Mouse (Mus musculus) hindbrain, embryonic 15.5 days (tissue): ENCODE data around the gene Fahd2a. TPM values are rescaled to one million over a fixed set of nuclear protein-coding genes. Genes with fewer than 3 reads are reported as not detected.

Source experiments
- ATAC-seq: fragments of 200-750 bp; cut with Nextera tagmentation; 2 replicates; pipeline ENCODE4 v1.8.0; 2017; ENCODE audit warnings: low read depth, moderate number of reproducible peaks, moderate TSS enrichment; ENCODE audit not compliant: low FRiP score
- H3K27ac ChIP-seq: fragments of 300-500 bp; sonication (generic); replicated peaks from 2 replicates; pipeline ENCODE4 v1.5.1; 2015; ENCODE audit warnings: mild to moderate bottlenecking, inconsistent platforms
- H3K27me3 ChIP-seq: fragments of 300-500 bp; sonication (generic); 2 replicates; pipeline ENCODE4 v1.6.1; 2015; ENCODE audit warnings: control low read depth, inconsistent platforms
- H3K36me3 ChIP-seq: fragments of 300-500 bp; sonication (generic); 2 replicates; pipeline ENCODE4 v1.6.1; 2015; ENCODE audit warnings: control low read depth, inconsistent platforms
- H3K4me1 ChIP-seq: fragments of 300-500 bp; sonication (generic); replicated peaks from 2 replicates; pipeline ENCODE4 v1.6.1; 2015; ENCODE audit warnings: control low read depth, inconsistent platforms
- H3K4me2 ChIP-seq: fragments of 300-500 bp; sonication (generic); 2 replicates; pipeline ENCODE4 v1.6.1; 2015; ENCODE audit warnings: moderate library complexity, mild to moderate bottlenecking, inconsistent platforms
- H3K4me3 ChIP-seq: fragments of 300-500 bp; sonication (generic); 2 replicates; pipeline ENCODE4 v1.5.1; 2015; ENCODE audit warnings: mild to moderate bottlenecking, inconsistent platforms
- H3K9ac ChIP-seq: fragments of 300-500 bp; sonication (generic); 2 replicates; pipeline ENCODE4 v1.6.1; 2015; ENCODE audit warnings: inconsistent platforms
- H3K9me3 ChIP-seq: fragments of 300-500 bp; sonication (generic); 2 replicates; pipeline ENCODE4 v1.6.1; 2016; ENCODE audit warnings: control low read depth, inconsistent platforms
- WGBS: fragments of 180-500 bp; shearing (Covaris S2); methylation state at CpG from one replicate; pipeline ENCODE4 v1.1.7; 2015; 5-methylcytosine and 5-hydroxymethylcytosine counted together
- polyA plus RNA-seq: library from polyadenylated mRNA; unstranded; fragments of >200 nt; fragmentation: Nextera tagmentation; extraction: Ambion mirVana; gene quantifications from 2 replicates; pipeline ENCODE4 v1.2.1, GENCODE M21; 2015

Fahd2a gene
- polyA plus RNA-seq, 1 experiment from 2014 or later = 31.8 TPM

DNA sequence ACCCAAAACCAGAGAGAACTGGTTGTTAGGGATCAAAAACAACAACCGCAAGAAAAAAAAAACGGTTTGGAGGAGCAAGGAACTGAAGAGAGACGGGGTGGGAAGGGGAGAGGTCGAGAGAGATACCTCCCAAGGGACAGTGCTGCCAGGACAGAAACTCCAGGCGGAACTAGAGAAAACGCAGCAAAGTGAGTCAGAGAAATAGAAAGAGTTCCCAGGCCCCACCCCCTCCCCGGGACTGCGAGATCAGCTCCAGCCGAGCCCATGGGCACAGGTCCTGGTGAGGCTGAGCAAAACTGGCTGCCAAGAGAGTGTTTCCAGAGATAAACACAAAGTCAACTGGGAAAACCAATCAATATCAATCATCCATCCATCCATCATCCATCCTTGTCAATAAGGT, 17.0 kb upstream of the Fahd2a start:
- no peak for ATAC-seq
- H3K4me1 ChIP-seq = no peaks in the 10 kb centered on the region
- H3K27ac ChIP-seq = no peak overlapping the region
- no peak overlapping the region for H3K4me3 ChIP-seq
- H3K9me3 ChIP-seq = no peaks in the 10 kb centered on the region
- no peaks in the 10 kb centered on the region for H3K36me3 ChIP-seq
- WGBS = 60% methylated on average over 9 of the region's 9 CpGs
- 0 out of 2 replicates have a peak, but pooled peaks cover 2% of the 10 kb centered on the region for H3K27me3 ChIP-seq
- no peak overlapping the region for H3K4me2 ChIP-seq
- H3K9ac ChIP-seq = no peak overlapping the region

DNA sequence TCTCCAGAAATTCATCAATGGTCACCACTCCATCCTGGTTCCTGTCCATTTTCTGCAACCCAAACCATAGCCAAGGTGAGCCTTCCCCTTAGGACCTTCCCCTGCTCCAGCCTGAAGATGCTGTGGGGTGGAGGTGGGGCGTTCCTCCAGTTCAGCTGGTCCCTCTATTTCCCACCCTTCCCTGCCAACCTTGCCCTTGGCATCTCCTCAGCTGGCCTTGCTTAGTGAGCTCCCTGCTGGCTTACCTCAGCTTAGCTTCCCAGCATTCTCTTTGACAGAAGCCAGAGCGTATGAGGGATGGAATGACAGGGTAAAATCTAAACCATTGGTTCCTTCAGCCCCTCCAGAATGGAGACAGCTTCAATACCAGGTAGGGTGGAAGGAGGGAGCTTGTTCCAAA, 15.0 kb upstream of the Fahd2a start:
- 78% methylated on average over 2 of the region's 2 CpGs for WGBS
- Histone ChIP-seq H3K27ac (no peak overlapping the region), H3K4me3 (no peak overlapping the region), H3K9me3 (no peaks in the 10 kb centered on the region), H3K36me3 (no peaks in the 10 kb centered on the region), H3K9ac (no peak overlapping the region), H3K4me2 (no peak overlapping the region), H3K27me3 (0 out of 2 replicates have a peak, but pooled peaks cover 2% of the 10 kb centered on the region), H3K4me1 (no peaks in the 10 kb centered on the region)
- ATAC-seq = no peak

DNA sequence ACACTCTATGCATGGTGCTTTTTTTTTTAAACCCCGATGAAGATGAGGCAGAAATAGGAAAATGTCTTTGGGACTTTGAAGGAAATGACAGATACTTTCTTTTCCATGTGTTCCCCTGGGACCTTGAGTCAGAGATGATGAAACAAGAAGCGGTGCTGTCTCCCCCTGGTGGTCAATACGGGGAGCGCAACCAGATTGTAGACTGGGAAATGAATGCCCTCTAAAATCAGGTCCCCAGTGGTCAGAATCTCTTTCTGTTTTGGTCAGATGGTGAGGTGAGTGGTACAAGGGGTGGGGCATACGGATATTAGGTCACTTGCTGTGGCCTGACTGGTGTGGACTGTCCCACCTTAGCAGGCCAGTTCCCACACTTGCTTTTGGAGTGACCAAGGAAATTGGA, 9.4 kb upstream of the Fahd2a start:
- Histone ChIP-seq H3K9me3 (no peaks in the 10 kb centered on the region), H3K4me3 (no peak overlapping the region), H3K9ac (no peak overlapping the region), H3K27ac (no peak overlapping the region), H3K4me2 (no peak overlapping the region), H3K27me3 (peaks cover 6% of the 10 kb centered on the region), H3K4me1 (no peaks in the 10 kb centered on the region), H3K36me3 (no peaks in the 10 kb centered on the region)
- WGBS = 3% methylated on average over 5 of the region's 5 CpGs
- ATAC-seq = no peak

DNA sequence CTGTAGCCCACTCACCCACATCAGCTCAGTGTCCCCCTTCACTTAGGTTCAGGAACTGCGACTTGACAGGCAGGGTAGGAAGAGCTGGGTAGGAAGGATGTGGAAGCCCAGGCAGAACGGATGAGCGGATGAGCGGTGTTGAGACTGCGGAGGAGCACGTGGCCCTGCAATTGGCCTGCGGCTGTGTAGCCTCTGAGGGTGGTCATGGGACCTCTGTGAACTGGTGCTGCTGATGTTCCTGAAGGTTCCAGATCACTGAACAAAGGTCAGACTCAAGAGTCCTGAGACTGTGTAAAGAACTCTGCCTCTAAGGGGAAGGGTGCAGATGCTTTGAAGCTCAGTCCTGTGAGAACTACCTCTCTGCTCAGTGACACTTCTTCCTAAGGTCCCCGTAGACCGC, 8.8 kb upstream of the Fahd2a start:
- H3K4me2 ChIP-seq = no peak overlapping the region
- H3K9ac ChIP-seq = no peak overlapping the region
- ATAC-seq = no peak
- no peaks in the 10 kb centered on the region for H3K36me3 ChIP-seq
- no peak overlapping the region for H3K27ac ChIP-seq
- WGBS = 77% methylated on average over 9 of the region's 9 CpGs
- H3K4me3 ChIP-seq = no peak overlapping the region
- H3K9me3 ChIP-seq = no peaks in the 10 kb centered on the region
- no peaks in the 10 kb centered on the region for H3K4me1 ChIP-seq
- H3K27me3 ChIP-seq = peaks cover 6% of the 10 kb centered on the region

DNA sequence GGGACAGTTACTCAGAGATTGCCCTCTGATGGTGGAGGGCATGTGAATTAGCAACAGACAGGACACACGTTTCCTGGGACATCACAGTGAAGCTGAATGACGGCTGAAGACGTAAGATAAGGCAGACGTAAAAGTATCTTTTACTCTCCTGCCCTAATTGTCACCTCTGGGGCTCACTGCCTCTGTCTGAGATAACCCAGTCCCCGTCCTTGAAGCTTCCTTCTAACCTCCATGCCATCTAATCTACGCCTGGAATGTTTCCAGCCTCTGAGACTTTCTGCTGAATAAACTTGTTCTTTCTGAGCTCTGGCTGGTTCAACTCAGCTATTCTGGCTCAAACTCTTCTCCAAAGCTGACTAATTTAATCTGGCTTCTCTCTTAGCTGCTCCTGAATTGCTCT, 7.4 kb upstream of the Fahd2a start:
- no peak overlapping the region for H3K9ac ChIP-seq
- WGBS = 56% methylated on average over 6 of the region's 6 CpGs
- H3K36me3 ChIP-seq = no peaks in the 10 kb centered on the region
- H3K9me3 ChIP-seq = no peaks in the 10 kb centered on the region
- ATAC-seq = no peak
- H3K4me1 ChIP-seq = no peaks in the 10 kb centered on the region
- no peak overlapping the region for H3K27ac ChIP-seq
- peaks cover 6% of the 10 kb centered on the region for H3K27me3 ChIP-seq
- H3K4me2 ChIP-seq = no peak overlapping the region
- no peak overlapping the region for H3K4me3 ChIP-seq

DNA sequence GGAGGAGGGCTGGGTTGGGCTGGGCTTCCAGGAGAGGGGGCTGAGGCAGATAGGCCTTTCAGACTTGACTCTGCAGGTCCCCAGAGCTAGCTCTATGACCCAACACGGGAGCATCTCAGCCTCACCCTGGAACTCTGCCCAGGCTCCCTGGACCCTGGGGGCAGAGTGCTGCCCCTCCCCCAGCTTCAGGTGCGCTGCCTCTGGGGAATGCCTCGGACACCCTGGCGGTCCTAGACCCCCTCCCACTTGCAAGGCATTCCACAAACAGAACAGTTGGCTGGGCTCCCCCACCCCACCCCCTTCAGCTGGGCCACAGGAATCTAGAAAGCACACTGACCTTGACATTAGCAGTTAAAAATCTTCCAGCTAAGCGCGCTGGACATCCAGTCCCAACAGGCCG, 5.3 kb upstream of the Fahd2a start:
- 51% methylated on average over 7 of the region's 7 CpGs for WGBS
- Histone ChIP-seq H3K36me3 (no peaks in the 10 kb centered on the region), H3K4me3 (no peak overlapping the region), H3K9ac (no peak overlapping the region), H3K4me2 (no peak overlapping the region), H3K9me3 (no peaks in the 10 kb centered on the region), H3K27me3 (peaks cover 6% of the 10 kb centered on the region), H3K27ac (no peak overlapping the region), H3K4me1 (peaks cover 3% of the 10 kb centered on the region)
- no peak for ATAC-seq

DNA sequence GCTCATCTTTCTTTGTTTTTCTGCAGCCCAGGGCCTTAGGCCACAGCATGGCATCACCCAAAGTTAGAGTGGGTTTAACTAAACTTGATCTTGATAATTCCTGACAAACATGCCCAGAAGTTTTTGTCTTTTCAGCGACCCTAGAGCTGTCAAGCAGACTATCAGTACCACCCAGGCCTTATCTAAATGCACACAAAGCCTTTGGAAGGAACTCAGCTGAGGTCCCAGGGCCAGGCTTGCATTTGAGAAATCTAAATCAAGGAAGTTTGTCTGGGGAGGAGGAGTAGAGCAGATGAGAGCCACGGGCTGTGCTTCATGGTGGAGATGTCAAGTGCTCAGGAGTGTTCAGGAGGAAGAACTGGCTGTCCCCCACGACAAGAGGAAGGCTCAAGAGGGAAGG, 2.5 kb upstream of the Fahd2a start:
- no peaks in the 10 kb centered on the region for H3K36me3 ChIP-seq
- 49% methylated on average over 3 of the region's 3 CpGs for WGBS
- H3K4me3 ChIP-seq = no peak overlapping the region
- no peak overlapping the region for H3K27ac ChIP-seq
- H3K4me2 ChIP-seq = no peak overlapping the region
- peaks cover 27% of the 10 kb centered on the region for H3K4me1 ChIP-seq
- no peaks in the 10 kb centered on the region for H3K27me3 ChIP-seq
- H3K9me3 ChIP-seq = no peaks in the 10 kb centered on the region
- no peak for ATAC-seq
- H3K9ac ChIP-seq = no peak overlapping the region

DNA sequence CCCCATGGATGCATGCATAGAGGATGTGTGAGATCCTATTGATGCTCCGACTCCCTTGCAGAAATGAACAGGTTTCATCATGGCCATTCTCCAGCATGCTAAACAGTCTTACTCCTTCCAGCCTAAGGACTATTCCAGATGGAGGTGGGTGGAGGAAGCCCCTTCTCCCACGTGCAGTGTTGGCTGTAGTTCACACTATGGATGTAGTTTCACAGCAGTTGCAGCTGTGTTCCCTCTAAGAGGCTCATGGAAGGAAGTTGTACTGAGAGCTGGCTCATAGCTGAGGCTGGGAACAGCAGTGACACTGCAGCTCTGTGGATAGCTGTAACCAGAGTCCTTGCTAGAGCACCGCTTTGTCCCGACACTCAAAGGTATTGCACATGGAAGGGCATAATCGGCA, 6.7 kb downstream of the Fahd2a start:
- Histone ChIP-seq H3K4me3 (no peak overlapping the region), H3K4me2 (no peak overlapping the region), H3K27ac (no peak overlapping the region), H3K9me3 (no peaks in the 10 kb centered on the region), H3K4me1 (peaks cover 10% of the 10 kb centered on the region; the same call in 1 of the 2 replicates), H3K36me3 (peaks cover 26% of the 10 kb centered on the region), H3K27me3 (no peaks in the 10 kb centered on the region), H3K9ac (no peak overlapping the region)
- ATAC-seq = no peak
- WGBS = 92% methylated on average over 5 of the region's 5 CpGs

DNA sequence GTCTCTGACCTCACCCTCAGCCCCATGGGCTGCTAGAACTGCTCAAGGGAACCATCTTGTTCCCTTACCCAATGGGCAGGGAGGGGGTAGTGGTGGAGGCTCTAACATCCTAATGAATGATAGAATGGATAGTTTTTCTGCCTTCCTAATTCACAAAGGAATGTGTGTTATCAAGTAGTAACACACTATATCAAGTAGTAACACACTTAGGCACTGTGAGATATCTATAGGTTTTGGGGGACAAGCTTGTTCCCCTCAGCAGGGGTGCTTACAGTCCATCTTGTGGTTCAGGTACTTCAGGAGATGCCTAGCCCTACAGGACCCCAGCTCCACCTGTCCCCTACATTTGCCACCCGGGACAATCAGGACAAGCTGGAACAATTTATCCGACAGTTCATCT, 8.8 kb downstream of the Fahd2a start:
- peaks cover 26% of the 10 kb centered on the region for H3K36me3 ChIP-seq

DNA sequence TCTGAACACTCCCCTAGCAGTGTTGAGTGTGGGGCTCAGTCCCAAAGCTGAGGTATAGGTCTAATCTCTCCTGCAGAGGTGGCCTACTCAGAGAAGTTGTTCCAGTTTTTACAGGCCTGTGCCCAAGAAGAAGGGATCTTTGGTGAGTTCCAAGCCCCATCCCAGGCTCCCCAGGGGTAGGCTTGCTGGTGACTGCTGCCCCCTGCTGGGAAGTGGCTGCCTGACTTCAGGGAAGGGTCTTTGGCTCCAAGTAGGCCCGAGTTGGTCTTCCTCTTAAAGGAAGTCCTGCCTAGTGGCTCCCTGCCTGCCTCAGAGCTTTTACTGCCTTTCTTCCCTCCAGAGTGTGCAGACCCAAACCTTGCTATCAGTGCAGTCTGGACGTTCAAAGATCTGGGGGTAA, 9.2 kb downstream of the Fahd2a start:
- Histone ChIP-seq H3K4me2 (no peak overlapping the region), H3K27me3 (no peaks in the 10 kb centered on the region), H3K4me1 (no peaks in the 10 kb centered on the region), H3K4me3 (no peak overlapping the region), H3K27ac (no peak overlapping the region), H3K36me3 (peaks cover 26% of the 10 kb centered on the region), H3K9ac (no peak overlapping the region), H3K9me3 (no peaks in the 10 kb centered on the region)
- WGBS = 44% methylated on average over 2 of the region's 2 CpGs
- no peak for ATAC-seq

More for the DNA sequence above, 8.8 kb downstream of the Fahd2a start:
- Histone ChIP-seq H3K27ac (no peak overlapping the region), H3K4me1 (no peaks in the 10 kb centered on the region), H3K4me3 (no peak overlapping the region), H3K4me2 (no peak overlapping the region), H3K27me3 (no peaks in the 10 kb centered on the region), H3K9ac (no peak overlapping the region), H3K9me3 (no peaks in the 10 kb centered on the region)
- no peak for ATAC-seq
- WGBS = 94% methylated on average over 2 of the region's 2 CpGs

DNA sequence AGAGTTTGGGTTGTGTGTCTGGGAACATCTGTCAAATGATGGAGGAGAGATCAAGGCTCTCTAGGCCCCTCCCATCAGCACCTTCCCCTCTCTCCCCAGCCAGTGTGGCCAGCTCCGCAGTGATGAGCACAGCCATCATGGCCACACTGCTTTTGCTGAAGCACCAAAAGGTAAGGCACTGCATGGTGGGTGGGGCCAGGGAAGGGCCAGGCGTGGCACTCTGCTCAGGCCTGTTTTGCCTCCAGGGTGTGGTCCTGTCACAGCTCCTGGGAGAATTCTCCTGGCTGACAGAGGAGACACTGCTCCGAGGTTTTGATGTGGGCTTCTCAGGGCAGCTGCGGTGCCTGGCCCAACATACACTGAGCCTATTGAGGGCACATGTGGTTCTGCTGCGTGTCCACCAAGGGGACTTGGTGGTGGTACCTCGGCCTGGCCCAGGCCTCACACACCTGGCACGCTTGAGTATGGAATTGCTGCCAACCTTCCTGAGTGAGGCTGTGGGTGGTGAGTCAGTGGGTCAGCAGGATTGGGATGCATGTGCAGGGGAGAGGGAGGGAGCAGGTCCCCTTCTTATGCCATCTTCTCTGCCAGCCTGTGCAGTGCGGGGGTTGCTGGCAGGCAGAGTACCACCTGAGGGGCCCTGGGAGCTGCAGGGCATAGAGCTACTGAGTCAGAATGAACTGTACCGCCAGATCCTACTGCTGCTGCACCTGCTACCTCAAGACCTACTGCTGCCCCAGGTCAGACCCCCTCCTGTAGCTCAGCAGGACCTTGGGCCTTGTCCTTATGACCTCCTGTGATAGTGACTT, 10.7 kb downstream of the Fahd2a start:
- Histone ChIP-seq H3K27me3 (no peaks in the 10 kb centered on the region), H3K9me3 (no peaks in the 10 kb centered on the region), H3K27ac (no peak overlapping the region), H3K4me1 (no peaks in the 10 kb centered on the region), H3K4me3 (no peak overlapping the region), H3K36me3 (peaks cover 26% of the 10 kb centered on the region), H3K4me2 (no peak overlapping the region), H3K9ac (no peak overlapping the region)
- ATAC-seq = peak; percentile 43; the same call in 1 of the 2 replicates
- WGBS = 87% methylated on average over 9 of the region's 9 CpGs

DNA sequence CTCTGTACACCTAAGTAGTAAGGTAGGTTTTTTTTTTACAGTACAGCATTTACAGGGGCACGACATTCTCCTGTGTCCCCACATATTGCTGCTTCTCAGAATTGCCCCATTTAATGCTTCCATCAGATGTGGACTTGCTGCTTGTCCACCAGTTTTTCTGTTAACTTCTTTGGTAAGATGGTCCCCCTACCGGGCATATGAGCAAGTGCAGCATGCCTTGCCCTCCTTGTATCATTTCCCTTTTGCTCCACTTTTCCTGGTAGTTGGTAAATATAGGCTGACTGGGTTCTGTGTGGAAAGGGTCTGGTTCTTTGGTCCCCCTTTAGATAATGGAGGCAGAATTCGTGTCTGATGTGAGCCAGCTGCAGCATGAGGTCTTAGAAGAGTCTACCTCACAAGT, 14.1 kb downstream of the Fahd2a start:
- Histone ChIP-seq H3K4me1 (no peaks in the 10 kb centered on the region), H3K4me2 (no peak overlapping the region), H3K27ac (no peak overlapping the region), H3K4me3 (no peak overlapping the region), H3K36me3 (peaks cover 8% of the 10 kb centered on the region; the same call in 1 of the 2 replicates), H3K9ac (no peak overlapping the region), H3K9me3 (no peaks in the 10 kb centered on the region), H3K27me3 (no peaks in the 10 kb centered on the region)
- WGBS = 24% methylated on average over 3 of the region's 3 CpGs
- no peak for ATAC-seq

DNA sequence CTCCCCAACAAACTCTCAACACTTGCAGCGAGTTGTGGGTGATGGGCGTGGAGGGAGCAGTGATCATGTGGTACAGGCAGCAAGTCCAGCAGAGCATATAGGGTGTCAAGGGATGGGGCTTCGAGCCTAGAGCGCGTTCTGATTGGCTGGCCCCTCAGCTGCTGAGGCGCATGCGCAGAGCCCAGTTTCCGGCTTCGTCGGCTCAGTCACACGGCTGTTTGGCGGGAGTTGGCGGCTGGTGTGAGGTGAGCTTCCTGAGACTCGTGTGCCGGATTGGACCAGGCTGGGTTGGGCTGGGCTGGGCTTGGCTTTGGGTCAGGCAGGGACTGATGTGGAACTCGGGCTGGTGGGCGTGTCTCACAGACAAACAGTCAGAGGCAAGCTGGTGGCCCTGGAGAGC, 19.4 kb downstream of the Fahd2a start, which contains the start of gene Gpat2:
TSS of gene Gpat2 (plus strand) at position 223 of the 400 bp plus-strand sequence.
- Histone ChIP-seq H3K9me3 (no peaks in the 10 kb centered on the region), H3K4me3 (no peak within 1 kb of the TSS), H3K4me1 (no peaks in the 10 kb centered on the region), H3K36me3 (no peaks in the 10 kb centered on the region), H3K9ac (no peak within 1 kb of the TSS), H3K4me2 (no peak within 1 kb of the TSS), H3K27me3 (no peaks in the 10 kb centered on the region), H3K27ac (no peak within 1 kb of the TSS)
- no peak for ATAC-seq
- 87% methylated on average over 17 of the region's 17 CpGs for WGBS
